Mouse (Mus musculus): Measurements from ENCODE around the gene Cyp2d22. TPM values are rescaled to one million over a fixed set of nuclear protein-coding genes. Genes with fewer than 3 reads are reported as not detected.

The Cyp2d22 gene
- polyA plus RNA-seq, 1 experiment: 0.06 TPM

DNA sequence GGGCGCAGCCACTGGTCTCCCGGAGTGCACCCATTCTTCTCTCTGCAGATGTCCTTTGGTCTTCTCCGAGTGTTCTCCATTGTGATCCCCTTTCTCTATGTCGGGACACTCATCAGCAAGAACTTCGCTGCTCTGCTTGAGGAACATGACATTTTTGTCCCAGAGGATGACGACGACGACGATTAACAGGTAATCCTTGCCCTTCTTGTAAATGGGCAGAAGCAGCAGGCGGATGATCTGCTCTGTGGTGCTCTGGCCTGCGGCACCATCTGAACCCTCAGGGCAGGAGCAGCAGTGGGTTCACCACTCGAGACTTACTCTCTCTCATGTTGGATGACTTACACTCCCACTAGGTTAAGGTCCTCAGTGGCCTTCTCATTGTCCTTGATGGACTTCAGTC lies 32.2 kb downstream of the Cyp2d22 start:
- H3K79me2 ChIP-seq (ENCODE audit: control insufficient read depth, insufficient read depth): peaks cover 54% of the 10 kb centered on the region
- H3ac ChIP-seq (ENCODE audit: control insufficient read depth, insufficient read length, low read depth): no peak overlapping the region
- peaks cover 29% of the 10 kb centered on the region for H3K79me3 ChIP-seq (ENCODE audit: low read depth)
- H3K36me3 ChIP-seq (ENCODE audit: control insufficient read depth, insufficient read depth): peaks cover 40% of the 10 kb centered on the region
- no peaks in the 10 kb centered on the region for H3K27me3 ChIP-seq (ENCODE audit: control insufficient read depth, insufficient read depth, insufficient read length)
- TF ChIP-seq USF1 (IDR thresholded peaks at IDR 0.05; ENCODE audit: low read depth) (no peak), FOSL1 (IDR thresholded peaks at IDR 0.05; ENCODE audit: insufficient read depth, low read length, poor library complexity, severe bottlenecking) (no peak), MYOD1 (IDR thresholded peaks at IDR 0.05; ENCODE audit: control insufficient read depth, insufficient read length, low read depth) (no peak), CEBPB (IDR thresholded peaks at IDR 0.05; ENCODE audit: low read depth) (no peak), CTCF (IDR thresholded peaks at IDR 0.05; ENCODE audit: control insufficient read depth, insufficient read depth, insufficient read length) (no peak), MYOG (IDR thresholded peaks at IDR 0.05; ENCODE audit: control insufficient read depth, extremely low read depth, insufficient read length) (no peak)
- no peak overlapping the region for H3K4me3 ChIP-seq (ENCODE audit: insufficient read depth, poor library complexity, severe bottlenecking)

DNA sequence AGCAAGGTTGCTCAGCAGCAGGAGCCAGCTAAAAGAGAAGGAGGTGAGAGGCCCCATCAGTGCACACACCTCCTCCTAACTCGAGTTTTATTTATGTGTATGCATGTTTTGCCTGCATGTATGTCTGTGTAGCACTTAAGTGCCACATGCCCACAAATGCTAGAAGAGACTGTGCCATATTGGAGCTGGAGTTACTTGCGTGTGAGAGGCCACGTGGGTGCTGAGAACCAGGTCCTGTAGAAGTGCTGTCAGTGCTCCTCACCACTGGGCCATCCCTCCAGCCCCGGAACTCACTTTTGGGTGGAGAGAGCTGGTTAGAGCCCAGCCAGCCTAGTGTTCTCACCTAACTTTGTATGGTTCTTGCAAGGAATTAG lies 32.8 kb downstream of the Cyp2d22 start:
- Histone ChIP-seq H3ac (ENCODE audit: control insufficient read depth, insufficient read length, low read depth) (peak overlapping the region; percentile 49), H3K4me3 (ENCODE audit: insufficient read depth, poor library complexity, severe bottlenecking) (no peak overlapping the region), H3K36me3 (ENCODE audit: control insufficient read depth, insufficient read depth) (peaks cover 40% of the 10 kb centered on the region), H3K27me3 (ENCODE audit: control insufficient read depth, insufficient read depth, insufficient read length) (no peaks in the 10 kb centered on the region), H3K79me2 (ENCODE audit: control insufficient read depth, insufficient read depth) (peaks cover 48% of the 10 kb centered on the region), H3K79me3 (ENCODE audit: low read depth) (peaks cover 24% of the 10 kb centered on the region)
- no peak for TF ChIP-seq CTCF (IDR thresholded peaks at IDR 0.05; ENCODE audit: control insufficient read depth, insufficient read depth, insufficient read length)
- no peak for TF ChIP-seq MYOD1 (IDR thresholded peaks at IDR 0.05; ENCODE audit: control insufficient read depth, insufficient read length, low read depth)
- TF ChIP-seq MAX (IDR thresholded peaks at IDR 0.05): no peak
- TF ChIP-seq USF1 (IDR thresholded peaks at IDR 0.05; ENCODE audit: low read depth): no peak
- TF ChIP-seq MYOG (IDR thresholded peaks at IDR 0.05; ENCODE audit: control insufficient read depth, extremely low read depth, insufficient read length): no peak
- no peak for TF ChIP-seq FOSL1 (IDR thresholded peaks at IDR 0.05; ENCODE audit: insufficient read depth, low read length, poor library complexity, severe bottlenecking)
- no peak for TF ChIP-seq CEBPB (IDR thresholded peaks at IDR 0.05; ENCODE audit: low read depth)

DNA sequence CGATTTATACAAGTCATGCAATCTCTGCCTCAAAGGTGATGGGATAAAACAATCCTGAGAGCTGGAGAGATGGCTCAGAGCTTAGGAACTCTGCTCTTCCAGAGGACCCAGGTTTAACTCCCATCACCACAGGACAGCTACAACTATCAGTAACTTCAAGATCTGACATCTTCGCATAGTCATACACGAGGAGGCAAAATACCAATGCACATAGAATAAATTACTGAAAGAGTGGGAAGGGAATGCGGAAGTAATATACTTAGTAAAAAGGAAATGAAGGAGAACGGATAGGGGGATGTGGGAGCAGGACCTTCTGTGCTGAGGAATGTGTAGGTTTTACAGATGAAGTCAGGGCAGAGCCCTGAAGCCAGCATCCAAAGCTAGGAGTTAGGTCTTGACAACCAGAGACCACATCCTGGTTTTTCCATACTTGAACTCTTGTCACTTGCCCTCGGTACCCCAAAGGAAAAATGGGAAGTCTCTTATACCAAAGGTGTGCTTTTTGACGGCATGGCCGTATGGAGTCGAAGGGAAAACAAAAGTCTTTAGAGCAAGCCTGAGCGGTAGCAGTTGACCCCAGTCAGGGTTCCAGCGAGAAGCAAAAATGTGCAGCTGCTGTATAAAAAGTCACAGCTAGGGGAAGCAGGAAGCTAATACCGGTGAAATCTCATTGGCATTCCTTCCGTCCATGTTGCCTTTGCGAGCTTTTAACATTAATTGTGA lies 33.3 kb downstream of the Cyp2d22 start:
- H3K36me3 ChIP-seq (ENCODE audit: control insufficient read depth, insufficient read depth): peaks cover 40% of the 10 kb centered on the region
- TF ChIP-seq CTCF (IDR thresholded peaks at IDR 0.05; ENCODE audit: control insufficient read depth, insufficient read depth, insufficient read length): no peak
- H3K79me2 ChIP-seq (ENCODE audit: control insufficient read depth, insufficient read depth): peaks cover 43% of the 10 kb centered on the region
- peak overlapping the region; percentile 58 for H3ac ChIP-seq (ENCODE audit: control insufficient read depth, insufficient read length, low read depth)
- H3K27me3 ChIP-seq (ENCODE audit: control insufficient read depth, insufficient read depth, insufficient read length): no peaks in the 10 kb centered on the region
- peak overlapping the region; percentile 60 for H3K4me3 ChIP-seq (ENCODE audit: insufficient read depth, poor library complexity, severe bottlenecking)
- peaks cover 19% of the 10 kb centered on the region for H3K79me3 ChIP-seq (ENCODE audit: low read depth)

DNA sequence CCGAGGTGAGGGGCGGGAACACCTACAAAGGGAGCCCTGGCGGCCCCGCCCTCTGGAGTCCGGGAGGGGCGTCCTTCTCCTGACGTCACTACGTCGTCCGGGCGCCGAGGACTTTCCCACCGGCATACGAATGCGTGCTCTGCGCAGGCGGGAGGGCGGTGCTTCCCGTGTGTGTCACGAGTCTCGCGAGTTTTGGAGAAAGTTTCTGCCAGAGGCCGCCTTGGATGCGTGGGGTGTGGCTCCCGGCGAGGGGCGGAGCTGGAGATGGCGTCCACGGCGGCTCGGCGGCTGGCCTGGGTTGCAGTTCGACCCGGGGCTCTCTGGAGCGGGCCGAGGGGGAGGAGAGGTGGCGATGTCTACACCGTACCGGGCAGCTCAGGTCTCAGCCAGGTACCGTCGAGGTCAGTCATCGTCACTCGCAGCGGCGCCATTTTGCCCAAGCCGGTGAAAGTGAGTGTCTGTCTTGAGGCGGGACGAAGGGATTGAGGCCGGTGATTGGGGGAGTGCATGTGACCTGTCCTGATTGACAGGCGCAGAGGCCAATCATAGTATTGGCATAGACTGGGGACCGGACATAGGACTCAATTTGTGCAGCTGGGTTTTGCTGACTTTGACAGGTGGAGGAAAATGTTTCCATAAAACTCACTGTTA lies 34.1 kb downstream of the Cyp2d22 start:
- H3K27me3 ChIP-seq (ENCODE audit: control insufficient read depth, insufficient read depth, insufficient read length): no peaks in the 10 kb centered on the region
- TF ChIP-seq USF1 (IDR thresholded peaks at IDR 0.05; ENCODE audit: low read depth) (peak; percentile 85), MAX (IDR thresholded peaks at IDR 0.05) (peak; percentile 36), CTCF (IDR thresholded peaks at IDR 0.05; ENCODE audit: control insufficient read depth, insufficient read depth, insufficient read length) (no peak), MYOG (IDR thresholded peaks at IDR 0.05; ENCODE audit: control insufficient read depth, extremely low read depth, insufficient read length) (no peak), CEBPB (IDR thresholded peaks at IDR 0.05; ENCODE audit: low read depth) (no peak)
- H3K79me2 ChIP-seq (ENCODE audit: control insufficient read depth, insufficient read depth): peaks cover 35% of the 10 kb centered on the region
- H3ac ChIP-seq (ENCODE audit: control insufficient read depth, insufficient read length, low read depth): peak overlapping the region; percentile 76
- peak overlapping the region; percentile 60 for H3K4me3 ChIP-seq (ENCODE audit: insufficient read depth, poor library complexity, severe bottlenecking)
- H3K79me3 ChIP-seq (ENCODE audit: low read depth): peaks cover 16% of the 10 kb centered on the region
- peaks cover 35% of the 10 kb centered on the region for H3K36me3 ChIP-seq (ENCODE audit: control insufficient read depth, insufficient read depth)

DNA sequence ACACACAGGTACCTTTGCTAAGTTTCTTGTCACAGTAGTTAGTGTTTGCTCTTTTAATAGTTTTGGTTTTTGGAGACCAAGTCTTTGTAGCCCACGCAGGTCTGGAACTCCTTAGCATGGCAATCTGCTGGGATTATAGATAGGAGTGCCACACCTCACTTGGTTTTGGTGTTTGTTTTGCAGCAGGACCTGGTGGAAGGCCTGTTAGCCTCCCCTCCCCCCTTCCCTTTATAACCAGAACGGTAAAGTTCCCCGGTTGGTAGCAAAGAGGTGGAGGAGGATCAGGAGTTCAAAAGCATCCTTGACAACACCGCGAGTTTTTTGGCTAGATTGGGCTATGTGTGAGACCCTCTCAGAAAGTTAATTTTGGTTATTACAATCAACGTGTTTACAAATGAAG lies 35.1 kb downstream of the Cyp2d22 start:
- peaks cover 13% of the 10 kb centered on the region for H3K79me3 ChIP-seq (ENCODE audit: low read depth)
- no peaks in the 10 kb centered on the region for H3K27me3 ChIP-seq (ENCODE audit: control insufficient read depth, insufficient read depth, insufficient read length)
- no peak overlapping the region for H3K4me3 ChIP-seq (ENCODE audit: insufficient read depth, poor library complexity, severe bottlenecking)
- TF ChIP-seq USF1 (IDR thresholded peaks at IDR 0.05; ENCODE audit: low read depth) (no peak), MYOD1 (IDR thresholded peaks at IDR 0.05; ENCODE audit: control insufficient read depth, insufficient read length, low read depth) (no peak), MAX (IDR thresholded peaks at IDR 0.05) (no peak), FOSL1 (IDR thresholded peaks at IDR 0.05; ENCODE audit: insufficient read depth, low read length, poor library complexity, severe bottlenecking) (no peak), CTCF (IDR thresholded peaks at IDR 0.05; ENCODE audit: control insufficient read depth, insufficient read depth, insufficient read length) (no peak), CEBPB (IDR thresholded peaks at IDR 0.05; ENCODE audit: low read depth) (no peak), MYOG (IDR thresholded peaks at IDR 0.05; ENCODE audit: control insufficient read depth, extremely low read depth, insufficient read length) (no peak)
- H3ac ChIP-seq (ENCODE audit: control insufficient read depth, insufficient read length, low read depth): no peak overlapping the region
- peaks cover 25% of the 10 kb centered on the region for H3K36me3 ChIP-seq (ENCODE audit: control insufficient read depth, insufficient read depth)
- peaks cover 25% of the 10 kb centered on the region for H3K79me2 ChIP-seq (ENCODE audit: control insufficient read depth, insufficient read depth)

Data from C2C12 (cell line).